Mouse (Mus musculus): Measurements from ENCODE around the gene Nup93.
A peak's percentile ranks its signal among the peaks of the same experiment; 100 is the strongest.

Nup93 gene

GRCm38 (mm10) chr8:94270309-94270708 lies 55.9 kb downstream of the Nup93 start:
- DNase-seq, result no peak

DNA sequence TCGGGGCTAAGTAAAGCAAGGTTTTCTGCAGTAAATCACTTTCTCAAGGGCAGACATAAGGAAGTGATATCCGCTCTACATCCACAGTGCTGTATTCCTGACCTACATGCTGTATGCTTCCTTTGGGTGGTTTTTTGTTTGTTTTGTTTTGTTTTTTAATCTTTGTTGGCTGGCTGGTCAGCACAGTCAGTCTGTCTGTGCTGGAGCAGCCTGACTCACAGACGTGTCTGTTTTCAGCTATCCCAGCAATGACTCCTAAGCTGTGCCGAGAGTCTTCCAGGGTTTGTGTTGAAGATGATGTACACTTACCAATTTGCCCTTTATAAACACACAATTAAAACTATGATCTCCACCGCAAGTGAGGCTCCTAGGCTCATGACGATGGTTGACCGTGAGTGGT lies 56.7 kb downstream of the Nup93 start:
- no peak for DNase-seq

GRCm38 (mm10) chr8:94272612-94273011 lies 58.2 kb downstream of the Nup93 start:
- no peak for DNase-seq

- DNase-seq, result no peak
These were observed 59.0 kb downstream of the Nup93 start for GRCm38 (mm10) chr8:94273289-94273850.

- DNase-seq, result no peak
These were observed 59.7 kb downstream of the Nup93 start for GRCm38 (mm10) chr8:94274030-94274429.

GRCm38 (mm10) chr8:94278295-94278694 lies 63.9 kb downstream of the Nup93 start:
- no peak for DNase-seq

GRCm38 (mm10) chr8:94280001-94280613 lies 65.7 kb downstream of the Nup93 start:
- DNase-seq, result no peak

DNA sequence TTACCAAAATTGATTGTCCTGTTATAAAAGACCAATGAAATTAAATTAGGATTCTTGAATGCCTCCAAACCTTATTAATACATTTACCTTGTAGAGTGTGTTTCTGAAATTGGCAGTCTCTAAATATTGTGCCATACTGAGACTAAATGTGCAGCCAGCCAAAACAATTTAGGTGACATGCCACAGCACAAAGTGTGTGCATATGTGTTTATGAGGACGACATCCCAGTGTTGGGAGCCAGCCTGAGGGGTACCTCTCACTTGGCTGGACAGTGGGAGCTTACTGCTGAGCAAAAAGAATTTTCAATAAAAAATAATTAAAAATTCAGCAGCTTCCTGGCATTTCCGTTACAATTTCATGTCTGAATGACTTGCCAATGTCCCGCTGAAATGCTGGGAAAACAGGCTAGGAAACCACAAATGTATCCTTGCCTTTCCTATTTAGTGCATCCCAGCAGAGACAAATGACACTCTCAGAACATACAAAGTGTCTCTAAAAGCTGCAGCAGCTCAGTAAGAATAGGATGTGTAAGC lies 68.2 kb downstream of the Nup93 start:
- DNase-seq, result no peak

- DNase-seq, result no peak
These were observed 69.8 kb downstream of the Nup93 start for GRCm38 (mm10) chr8:94284204-94284603.

DNA sequence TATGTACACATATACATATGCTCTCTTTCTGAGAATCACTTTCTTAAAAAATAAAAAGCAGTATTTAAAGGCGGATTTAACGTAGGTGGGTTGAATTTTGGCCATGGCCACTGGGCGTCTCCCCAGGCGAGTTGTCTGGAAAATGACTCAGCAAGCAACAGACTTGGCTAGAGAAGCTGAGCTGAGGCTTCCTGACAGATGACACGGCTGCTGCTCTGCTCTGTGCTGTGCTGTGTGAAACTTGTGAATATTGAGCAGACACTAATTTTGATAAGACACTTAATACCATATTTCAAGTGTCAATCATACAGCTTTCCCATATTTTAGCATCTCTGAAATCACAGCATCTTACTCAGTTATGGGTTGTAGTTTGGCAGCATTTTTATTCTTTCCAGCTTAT lies 76.2 kb downstream of the Nup93 start:
- DNase-seq, result no peak

- peak; percentile 78 for DNase-seq
These were observed 77.7 kb downstream of the Nup93 start for GRCm38 (mm10) chr8:94292072-94292471.

DNA sequence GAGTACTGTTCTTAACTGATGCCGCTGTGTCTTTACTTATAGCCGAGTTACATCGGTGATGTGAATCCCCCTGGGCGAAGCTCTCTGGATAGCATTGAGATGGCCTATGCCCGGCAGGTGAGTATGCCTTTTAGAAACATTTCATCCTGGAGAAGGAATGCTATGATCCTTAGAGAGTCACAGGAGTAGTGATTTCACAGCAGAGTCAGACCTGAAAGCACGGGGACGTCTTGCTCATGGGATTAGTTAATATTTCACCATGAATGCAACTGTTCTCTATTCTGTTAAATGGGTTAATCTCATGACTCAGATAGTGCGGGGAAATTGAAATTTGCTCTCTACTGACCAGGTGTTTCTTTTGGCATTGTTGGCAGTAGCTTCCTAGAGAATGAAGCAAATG lies 78.3 kb downstream of the Nup93 start:
- DNase-seq, result peak; percentile 21

- DNase-seq, result no peak
These were observed 81.3 kb downstream of the Nup93 start for GRCm38 (mm10) chr8:94295687-94296086.

DNA sequence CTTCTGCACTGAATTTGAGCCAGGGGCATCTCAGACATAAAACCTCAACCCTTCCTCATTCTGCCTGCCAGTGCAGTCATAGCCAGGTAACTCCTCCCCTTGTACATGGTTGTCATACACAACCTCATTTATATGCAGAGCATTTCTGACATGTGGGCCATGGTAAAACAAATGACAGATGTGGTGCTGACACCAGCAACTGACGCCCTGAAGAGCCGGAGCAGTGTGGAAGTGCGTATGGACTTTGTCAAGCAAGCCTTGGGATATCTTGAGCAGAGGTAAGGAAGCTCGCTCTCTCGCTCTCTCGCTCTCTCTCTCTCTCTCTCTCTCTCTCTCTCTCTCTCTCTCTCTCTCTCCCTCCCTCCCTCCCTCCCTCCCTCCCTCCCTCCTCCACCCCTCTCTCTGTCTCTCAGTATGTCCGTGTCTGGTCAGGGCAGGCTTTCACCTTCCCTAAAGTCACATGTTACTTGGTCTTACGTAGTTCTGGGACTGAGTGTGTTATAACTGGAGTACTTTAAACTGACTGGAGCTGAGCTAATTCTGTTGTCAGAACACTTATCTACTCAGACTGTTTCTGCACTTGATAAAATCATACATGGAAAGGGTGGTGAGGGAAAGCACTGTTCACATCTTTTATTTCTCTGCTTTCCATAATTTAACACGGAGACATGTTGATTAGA lies 82.1 kb downstream of the Nup93 start:
- DNase-seq, result no peak

- DNase-seq, result no peak
These were observed 82.7 kb downstream of the Nup93 start for GRCm38 (mm10) chr8:94297101-94297500.

- peak; percentile 14 for DNase-seq
These were observed 86.4 kb downstream of the Nup93 start for GRCm38 (mm10) chr8:94300809-94301208.

DNA sequence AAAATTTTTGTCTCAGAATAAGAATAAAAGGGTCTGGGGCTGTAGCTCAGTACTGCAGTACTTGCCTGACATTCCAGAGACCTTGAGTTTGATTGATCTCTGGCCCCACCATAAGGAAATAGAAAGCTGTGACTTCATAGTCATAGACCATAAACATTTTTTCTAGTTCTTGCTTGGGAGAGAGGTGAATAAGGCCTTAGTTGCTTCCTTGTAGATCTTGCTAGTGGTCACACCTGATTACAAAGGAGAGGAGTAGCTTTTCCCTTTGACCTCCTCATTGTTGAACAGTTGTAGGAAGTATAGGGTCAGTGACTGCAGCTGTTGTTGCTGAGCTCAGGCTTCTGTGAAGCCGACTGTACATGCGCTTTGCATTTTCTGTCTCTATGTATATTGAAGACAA lies 90.0 kb downstream of the Nup93 start:
- no peak for DNase-seq

DNA sequence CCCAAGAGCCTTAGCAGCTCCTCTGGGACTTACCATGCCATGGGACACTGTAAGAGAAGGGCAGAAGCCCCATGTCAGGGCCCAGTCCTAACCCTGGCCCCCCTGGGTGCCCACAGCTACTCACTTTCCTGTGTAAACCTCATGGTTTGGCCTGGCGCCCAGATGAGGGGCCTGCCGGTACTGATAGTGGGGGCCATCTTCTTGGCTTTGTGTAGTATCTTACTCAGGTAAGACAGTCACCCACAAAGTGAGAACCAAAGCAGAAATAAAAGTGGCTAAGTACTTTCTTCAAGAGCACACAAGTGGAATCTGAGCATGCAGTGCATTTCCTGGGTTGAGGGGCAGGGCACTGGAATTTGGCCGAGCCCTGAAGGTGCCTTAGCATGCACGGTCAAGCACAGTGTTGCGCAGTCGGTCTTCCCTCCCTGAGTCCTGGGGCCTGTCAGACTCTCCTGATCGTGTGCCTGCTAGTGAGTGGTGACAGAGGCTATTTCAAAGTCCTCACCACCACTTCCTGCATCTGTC lies 92.7 kb downstream of the Nup93 start:
- DNase-seq, result peak; percentile 43

DNA sequence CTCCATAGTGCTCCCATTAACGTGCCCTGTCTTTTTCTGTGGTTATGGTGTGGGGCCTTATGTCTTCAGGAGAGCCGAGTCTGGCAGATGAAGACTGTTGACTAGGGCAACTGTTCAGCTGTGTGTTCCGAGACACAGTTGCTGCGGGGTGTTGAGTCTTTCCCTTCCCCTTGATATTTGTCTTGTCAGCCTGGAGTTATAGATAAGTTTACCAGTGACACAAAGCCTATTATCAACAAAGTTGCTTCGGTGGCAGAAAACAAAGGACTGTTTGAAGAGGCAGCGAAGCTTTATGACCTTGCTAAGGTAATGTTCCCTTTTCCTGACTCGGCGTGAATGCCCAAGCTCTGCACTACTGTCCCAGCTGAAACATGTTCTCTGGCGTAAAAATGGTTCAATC lies 93.3 kb downstream of the Nup93 start:
- DNase-seq, result no peak

DNA sequence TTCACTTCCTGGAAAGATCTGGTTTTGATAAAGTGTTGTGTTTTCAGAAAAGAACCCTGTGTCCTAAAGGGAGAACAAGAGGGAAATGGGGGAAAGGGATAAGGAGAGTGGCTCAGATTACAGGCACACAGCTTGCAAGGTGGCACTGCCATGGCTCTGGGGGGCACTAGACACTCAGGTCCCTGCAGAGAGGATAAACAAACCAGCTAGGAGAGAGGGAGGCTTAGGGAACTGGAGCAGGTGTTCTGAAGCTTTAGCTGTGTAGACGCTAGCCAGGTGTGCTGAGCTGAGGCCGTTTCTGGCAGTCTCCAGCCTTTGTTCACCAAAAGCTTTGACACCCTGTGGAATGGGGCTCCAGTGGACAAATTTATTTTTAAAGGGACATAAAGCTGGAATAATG lies 99.7 kb downstream of the Nup93 start:
- no peak for DNase-seq

- DNase-seq, result no peak
These were observed 102.9 kb downstream of the Nup93 start for GRCm38 (mm10) chr8:94317249-94317648.

DNA sequence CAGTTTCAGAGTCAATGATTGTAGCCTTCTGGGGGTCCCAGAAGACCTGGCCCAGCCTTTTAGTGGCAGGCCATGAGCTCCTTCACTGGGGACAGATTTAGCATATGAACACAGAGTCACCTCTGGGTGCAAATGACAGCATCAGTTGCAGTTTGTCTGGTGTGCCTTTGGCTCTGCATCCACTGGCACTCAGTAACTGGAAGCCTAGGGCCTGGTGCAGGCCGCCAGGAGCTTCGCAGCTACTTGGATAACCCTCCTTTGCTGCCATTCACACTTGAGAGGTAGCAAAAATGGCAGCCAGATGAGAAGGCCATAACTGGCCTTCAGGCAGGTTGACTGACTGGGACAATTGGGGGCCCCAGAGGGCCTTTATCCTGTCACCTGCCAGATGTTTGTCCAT lies 103.3 kb downstream of the Nup93 start:
- no peak for DNase-seq

DNA sequence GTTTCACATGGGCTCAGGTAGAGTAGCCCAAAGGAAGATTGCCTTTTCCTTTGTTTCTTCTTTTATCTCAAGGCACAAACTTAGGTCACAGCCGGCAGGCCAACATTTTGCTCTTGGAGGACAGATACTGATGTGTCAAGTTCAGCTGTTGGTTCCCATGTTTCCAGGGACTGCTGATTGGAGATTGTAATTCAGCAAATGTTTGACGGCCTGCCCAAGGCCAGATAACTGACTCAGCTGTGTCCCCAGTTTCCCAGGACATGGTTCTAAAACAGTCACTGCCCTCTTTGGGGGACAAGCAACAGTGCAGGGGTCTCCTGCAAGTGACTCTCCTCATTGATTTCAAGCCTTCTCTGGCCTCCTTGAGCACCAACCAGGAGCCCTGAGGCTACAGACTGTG lies 105.7 kb downstream of the Nup93 start:
- no peak for DNase-seq

GRCm38 (mm10) chr8:94322083-94322482 lies 107.7 kb downstream of the Nup93 start:
- no peak for DNase-seq
